Comparison of ENCODE assay signal across 11 mouse cellular contexts in genomic region chr5:123997211-123997751, GRCm38 (mm10). TPM values are rescaled to one million over a fixed set of nuclear protein-coding genes. Genes with fewer than 3 reads are reported as not detected.
DNase-seq lines count a peak whose midpoint lies in the region; ATAC-seq lines count a peak whose summit lies in the region.
"Had no signal": no experiment of that assay in that cellular context is flagged by ENCODE, and none has a peak within 500 bp of the region (broad histone marks: within the 10 kb centered on the region; RNA-seq: fewer than 3 reads in every experiment).

No protein-coding gene starts in this region.

- H3K4me1 ChIP-seq in forebrain, embryonic 12.5 days = peaks cover 5% of the 10 kb centered on the region; the same call in 1 of the 2 replicates
- no peaks in the 10 kb centered on the region for H3K4me1 ChIP-seq in forebrain, embryonic 11.5 days (replicated peaks; ENCODE audit: control insufficient read depth, insufficient read depth, low read length)
- H3K4me1 ChIP-seq in midbrain, embryonic 13.5 days (replicated peaks) = peaks cover 14% of the 10 kb centered on the region
- 0 out of 2 replicates have a peak, but pooled peaks cover 2% of the 10 kb centered on the region for H3K4me1 ChIP-seq in midbrain, embryonic 11.5 days (ENCODE audit: control insufficient read depth, insufficient read depth, low read length)
- H3K4me1 ChIP-seq in forebrain, embryonic 13.5 days = peaks cover 26% of the 10 kb centered on the region

- H3K9me3 ChIP-seq in forebrain, embryonic 12.5 days = no peaks in the 10 kb centered on the region
- no peaks in the 10 kb centered on the region for H3K9me3 ChIP-seq in forebrain, embryonic 11.5 days (ENCODE audit: control insufficient read depth, low read length)
- no peaks in the 10 kb centered on the region for H3K9me3 ChIP-seq in midbrain, embryonic 13.5 days
- H3K9me3 ChIP-seq in midbrain, embryonic 11.5 days (ENCODE audit: control insufficient read depth, low read length) = no peaks in the 10 kb centered on the region
- H3K9me3 ChIP-seq in forebrain, embryonic 13.5 days (replicated peaks) = no peaks in the 10 kb centered on the region

- ATAC-seq in forebrain, embryonic 12.5 days (ENCODE audit: low FRiP score) = no peak
- ATAC-seq in forebrain, embryonic 11.5 days (replicated peaks; ENCODE audit: low FRiP score) = no peak
- ATAC-seq in midbrain, embryonic 13.5 days = no peak
- no peak for ATAC-seq in midbrain, embryonic 11.5 days (ENCODE audit: low FRiP score)
- no peak for ATAC-seq in forebrain, embryonic 13.5 days
- no peak for ATAC-seq in CD4-positive, CD25-positive, alpha-beta regulatory T cell, adult 4 months

- 85% methylated on average over 24 of the region's 24 CpGs for WGBS in forebrain, embryonic 12.5 days
- WGBS in forebrain, embryonic 11.5 days = 88% methylated on average over 24 of the region's 24 CpGs
- 83% methylated on average over 24 of the region's 24 CpGs for WGBS in midbrain, embryonic 13.5 days
- 88% methylated on average over 24 of the region's 24 CpGs for WGBS in midbrain, embryonic 11.5 days
- WGBS in forebrain, embryonic 13.5 days = 85% methylated on average over 24 of the region's 24 CpGs

- H3K9ac ChIP-seq in forebrain, embryonic 12.5 days = no peak overlapping the region
- no peak overlapping the region for H3K9ac ChIP-seq in forebrain, embryonic 11.5 days (ENCODE audit: low read length)
- H3K9ac ChIP-seq in midbrain, embryonic 13.5 days (replicated peaks) = no peak overlapping the region
- H3K9ac ChIP-seq in midbrain, embryonic 11.5 days (ENCODE audit: low read length) = no peak overlapping the region
- H3K9ac ChIP-seq in forebrain, embryonic 13.5 days = no peak overlapping the region
- H3K9ac ChIP-seq: liver, embryonic 14.5 days had no signal

- no peaks in the 10 kb centered on the region for H3K27me3 ChIP-seq in forebrain, embryonic 12.5 days
- no peaks in the 10 kb centered on the region for H3K27me3 ChIP-seq in forebrain, embryonic 11.5 days (ENCODE audit: control insufficient read depth, insufficient read depth, low read length)
- H3K27me3 ChIP-seq in midbrain, embryonic 13.5 days = peaks cover under 1% of the 10 kb centered on the region; the same call in 1 of the 2 replicates
- no peaks in the 10 kb centered on the region for H3K27me3 ChIP-seq in midbrain, embryonic 11.5 days (ENCODE audit: control insufficient read depth, insufficient read depth, low read length)
- no peaks in the 10 kb centered on the region for H3K27me3 ChIP-seq in forebrain, embryonic 13.5 days

- DNase-seq in forebrain, embryonic 11.5 days (ENCODE audit: low spot score) = no peak
- no peak for DNase-seq in midbrain, embryonic 11.5 days (ENCODE audit: low spot score, missing footprints)
- peak; percentile 45 for DNase-seq in retina, embryonic 14.5 days (ENCODE audit: low spot score)
- DNase-seq in ovary, postnatal 10 days (ENCODE audit: low spot score) = no peak
- DNase-seq: adrenal gland, postnatal 10 days; kidney, postnatal 10 days had no signal

- peak overlapping the region; percentile 56; the same call in 1 of the 2 replicates for H3K27ac ChIP-seq in forebrain, embryonic 12.5 days
- no peak overlapping the region for H3K27ac ChIP-seq in forebrain, embryonic 11.5 days (ENCODE audit: low read depth, low read length)
- H3K27ac ChIP-seq in midbrain, embryonic 13.5 days = peak overlapping the region; percentile 63; the same call in 1 of the 2 replicates
- no peak overlapping the region for H3K27ac ChIP-seq in midbrain, embryonic 11.5 days (ENCODE audit: low read depth, low read length)
- H3K27ac ChIP-seq in forebrain, embryonic 13.5 days = peak overlapping the region; percentile 68
- H3K27ac ChIP-seq: liver, embryonic 14.5 days had no signal

- no peaks in the 10 kb centered on the region for H3K36me3 ChIP-seq in forebrain, embryonic 12.5 days (replicated peaks)
- H3K36me3 ChIP-seq in forebrain, embryonic 11.5 days (ENCODE audit: control insufficient read depth, insufficient read depth, low read length) = no peaks in the 10 kb centered on the region
- H3K36me3 ChIP-seq in midbrain, embryonic 13.5 days = peaks cover 4% of the 10 kb centered on the region; the same call in 1 of the 2 replicates
- no peaks in the 10 kb centered on the region for H3K36me3 ChIP-seq in midbrain, embryonic 11.5 days (ENCODE audit: control insufficient read depth, insufficient read depth, low read length)
- peaks cover 26% of the 10 kb centered on the region for H3K36me3 ChIP-seq in forebrain, embryonic 13.5 days (ENCODE audit: poor library complexity, severe bottlenecking)

- H3K4me2 ChIP-seq in forebrain, embryonic 12.5 days = no peak overlapping the region
- no peak overlapping the region for H3K4me2 ChIP-seq in forebrain, embryonic 11.5 days (ENCODE audit: low read depth, low read length, severe bottlenecking)
- H3K4me2 ChIP-seq in midbrain, embryonic 13.5 days (replicated peaks) = no peak overlapping the region
- no peak overlapping the region for H3K4me2 ChIP-seq in midbrain, embryonic 11.5 days
- H3K4me2 ChIP-seq in forebrain, embryonic 13.5 days = no peak overlapping the region

- H3K4me3 ChIP-seq in forebrain, embryonic 12.5 days (replicated peaks) = no peak overlapping the region
- H3K4me3 ChIP-seq in forebrain, embryonic 11.5 days (ENCODE audit: low read depth, low read length) = no peak overlapping the region
- H3K4me3 ChIP-seq in midbrain, embryonic 13.5 days (replicated peaks) = no peak overlapping the region
- no peak overlapping the region for H3K4me3 ChIP-seq in midbrain, embryonic 11.5 days (ENCODE audit: low read depth, low read length)
- no peak overlapping the region for H3K4me3 ChIP-seq in forebrain, embryonic 13.5 days

RNA-seq across cellular contexts. Expression of gene Hip1r, which starts 23.9 kb away (rescaled TPM):
- polyA plus RNA-seq in forebrain, embryonic 12.5 days (2016; fragmentation: Nextera tagmentation; extraction: Ambion mirVana) = 16.0 and 17.9 TPM in 2 replicates
- polyA plus RNA-seq in forebrain, embryonic 11.5 days (2014; fragmentation: Nextera tagmentation; extraction: Ambion mirVana) = 7.3 and 8.6 TPM in 2 replicates
- 19.0 and 20.1 TPM in 2 replicates for polyA plus RNA-seq in midbrain, embryonic 13.5 days (2015; fragmentation: Nextera tagmentation; extraction: Ambion mirVana)
- polyA plus RNA-seq in midbrain, embryonic 11.5 days (2014; fragmentation: Nextera tagmentation; extraction: Ambion mirVana) = 4.6 and 5.2 TPM in 2 replicates
- 16.2 and 16.8 TPM in 2 replicates for polyA plus RNA-seq in forebrain, embryonic 13.5 days (2015; fragmentation: Nextera tagmentation; extraction: Ambion mirVana)
- 10 to 100 TPM; 11.0 to 12.1 TPM for polyA plus RNA-seq in CD4-positive, CD25-positive, alpha-beta regulatory T cell, adult 4 months (2017; shearing (Covaris generic))

RNA-seq across cellular contexts. Expression of gene Vps37b, which starts 34.8 kb away (rescaled TPM):
- 70.5 and 73.4 TPM in 2 replicates for polyA plus RNA-seq in forebrain, embryonic 12.5 days (2016; fragmentation: Nextera tagmentation; extraction: Ambion mirVana)
- 60.2 and 61.4 TPM in 2 replicates for polyA plus RNA-seq in forebrain, embryonic 11.5 days (2014; fragmentation: Nextera tagmentation; extraction: Ambion mirVana)
- 71.5 and 79.3 TPM in 2 replicates for polyA plus RNA-seq in midbrain, embryonic 13.5 days (2015; fragmentation: Nextera tagmentation; extraction: Ambion mirVana)
- 45.5 and 50.7 TPM in 2 replicates for polyA plus RNA-seq in midbrain, embryonic 11.5 days (2014; fragmentation: Nextera tagmentation; extraction: Ambion mirVana)
- 86.5 and 92.2 TPM in 2 replicates for polyA plus RNA-seq in forebrain, embryonic 13.5 days (2015; fragmentation: Nextera tagmentation; extraction: Ambion mirVana)
- polyA plus RNA-seq in CD4-positive, CD25-positive, alpha-beta regulatory T cell, adult 4 months (2017; shearing (Covaris generic)) = 10 to 100 TPM; 17.8 to 22.1 TPM

Comparison
In these comparisons a context has a peak if more than half of its experiments do, and no peak if none do; other contexts are left out.
1. H3K27ac ChIP-seq: peak in forebrain, embryonic 12.5 days (single experiment), midbrain, embryonic 13.5 days (single experiment) and forebrain, embryonic 13.5 days (single experiment); none in forebrain, embryonic 11.5 days (single experiment) and midbrain, embryonic 11.5 days (single experiment).